14 mouse cellular contexts compared by ENCODE assay signal in genomic region chr15:68414047-68414446, GRCm38 (mm10).
"Had no signal": no experiment of that assay in that cellular context is flagged by ENCODE, and none has a peak within 500 bp of the region (broad histone marks: within the 10 kb centered on the region; RNA-seq: fewer than 3 reads in every experiment).

No protein-coding gene starts in this region.

- DNase-seq: kidney, adult 18-20 months; kidney, postnatal 25 days; right cerebral cortex, postnatal 14 days; thymus, adult 2 months; thymus, postnatal 25 days had no signal

- H3K27me3 ChIP-seq: intestine, embryonic 15.5 days; liver, embryonic 15.5 days; midbrain, embryonic 12.5 days; neural tube, embryonic 13.5 days; stomach, embryonic 15.5 days had no signal

- H3K9ac ChIP-seq: intestine, embryonic 15.5 days; liver, embryonic 15.5 days; midbrain, embryonic 12.5 days; neural tube, embryonic 13.5 days; stomach, embryonic 15.5 days had no signal

- H3K36me3 ChIP-seq: intestine, embryonic 15.5 days; limb, embryonic 10.5 days; liver, embryonic 15.5 days; midbrain, embryonic 12.5 days; neural tube, embryonic 13.5 days; stomach, embryonic 15.5 days had no signal

- H3K27ac ChIP-seq: intestine, embryonic 15.5 days; left cerebral cortex, adult 2 months; limb, embryonic 10.5 days; liver, embryonic 15.5 days; midbrain, embryonic 12.5 days; neural tube, embryonic 13.5 days; stomach, embryonic 15.5 days had no signal

- H3K4me2 ChIP-seq: intestine, embryonic 15.5 days; liver, embryonic 11.5 days; liver, embryonic 15.5 days; midbrain, embryonic 12.5 days; neural tube, embryonic 13.5 days; stomach, embryonic 15.5 days had no signal

- H3K9me3 ChIP-seq: intestine, embryonic 15.5 days; limb, embryonic 10.5 days; liver, embryonic 15.5 days; midbrain, embryonic 12.5 days; neural tube, embryonic 13.5 days; stomach, embryonic 15.5 days had no signal

- H3K4me1 ChIP-seq: intestine, embryonic 15.5 days; limb, embryonic 10.5 days; liver, embryonic 15.5 days; neural tube, embryonic 13.5 days; stomach, embryonic 15.5 days had no signal

- ATAC-seq: intestine, embryonic 15.5 days; midbrain, embryonic 16.5 days had no signal

- H3K4me3 ChIP-seq: intestine, embryonic 15.5 days; left cerebral cortex, adult 2 months; limb, embryonic 10.5 days; liver, embryonic 15.5 days; midbrain, embryonic 12.5 days; neural tube, embryonic 13.5 days; stomach, embryonic 15.5 days had no signal
